Mouse (Mus musculus): ENCODE measurements at regions not wholly inside any gene's neighbourhood (a gene's known extent, or its start where the extent isn't known, plus 50 kb on each side); places are given as distances from the start of the nearest gene placed in this dataset.

DNA sequence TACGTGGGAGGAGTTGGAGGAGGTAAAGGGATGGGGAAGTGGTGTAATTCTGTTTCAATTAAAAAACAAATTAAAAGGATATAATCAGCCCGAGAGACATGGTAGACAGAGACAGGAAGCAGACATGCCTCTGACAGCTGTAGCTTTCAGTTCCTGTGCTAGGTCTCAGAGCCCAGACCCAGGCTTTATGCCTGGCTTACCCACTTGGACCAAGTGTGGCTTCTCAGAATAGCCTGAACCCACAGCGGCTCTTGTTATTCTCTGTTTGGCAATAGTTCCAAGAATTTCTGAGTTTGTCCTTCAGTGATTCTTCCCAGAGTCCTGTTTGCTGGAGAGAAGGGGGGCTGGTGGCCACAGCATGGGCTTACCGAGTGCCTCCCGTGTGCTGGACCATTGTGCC is 182.4 kb downstream of the Pten start:
- Histone ChIP-seq H3K27me3 (replicated peaks; ENCODE audit: control insufficient read depth, insufficient read depth, low read length) (no peaks in the 10 kb centered on the region), H3K4me1 (ENCODE audit: control insufficient read depth, insufficient read depth, low read length) (no peaks in the 10 kb centered on the region), H3K27ac (ENCODE audit: insufficient read depth, low read depth, low read length) (no peak overlapping the region), H3K4me3 (ENCODE audit: insufficient read depth, low read depth, low read length) (no peak overlapping the region), H3K36me3 (ENCODE audit: control insufficient read depth, insufficient read depth, low read length) (no peaks in the 10 kb centered on the region)
- no peak for DNase-seq
- 81% methylated on average over 5 of the region's 5 CpGs for WGBS
- TF ChIP-seq POLR2A (IDR thresholded peaks at IDR 0.05; ENCODE audit: low read depth, low read length) (no peak), CTCF (conservative IDR thresholded peaks at IDR 0.05; ENCODE audit: insufficient read depth, insufficient read length, low read depth, low read length) (no peak)

DNA sequence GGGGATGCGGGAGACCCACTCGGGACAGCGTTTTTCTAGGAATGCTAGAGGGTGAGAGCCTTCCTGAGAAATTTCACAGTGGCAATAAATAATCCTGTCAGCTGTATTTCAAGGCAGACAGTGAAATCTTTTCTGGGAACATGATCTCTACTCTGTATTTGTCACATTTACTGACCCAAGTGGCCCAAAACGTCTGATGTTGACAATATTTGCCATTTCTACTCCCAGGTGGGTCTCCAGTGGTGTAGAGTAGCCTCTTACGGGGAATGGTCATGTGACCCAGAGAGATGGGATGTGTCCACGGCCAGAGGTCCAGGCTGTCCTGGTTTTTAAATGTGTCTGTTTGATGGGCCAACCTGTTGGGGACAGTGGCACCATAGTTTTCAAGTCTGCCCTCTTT is 183.5 kb downstream of the Pten start:
- TF ChIP-seq POLR2A (IDR thresholded peaks at IDR 0.05; ENCODE audit: low read depth, low read length) (no peak), CTCF (conservative IDR thresholded peaks at IDR 0.05; ENCODE audit: insufficient read depth, insufficient read length, low read depth, low read length) (no peak)
- Histone ChIP-seq H3K27me3 (replicated peaks; ENCODE audit: control insufficient read depth, insufficient read depth, low read length) (no peaks in the 10 kb centered on the region), H3K27ac (ENCODE audit: insufficient read depth, low read depth, low read length) (no peak overlapping the region), H3K4me1 (ENCODE audit: control insufficient read depth, insufficient read depth, low read length) (no peaks in the 10 kb centered on the region), H3K36me3 (ENCODE audit: control insufficient read depth, insufficient read depth, low read length) (no peaks in the 10 kb centered on the region), H3K4me3 (ENCODE audit: insufficient read depth, low read depth, low read length) (no peak overlapping the region)
- 53% methylated on average over 6 of the region's 6 CpGs for WGBS
- DNase-seq = no peak

DNA sequence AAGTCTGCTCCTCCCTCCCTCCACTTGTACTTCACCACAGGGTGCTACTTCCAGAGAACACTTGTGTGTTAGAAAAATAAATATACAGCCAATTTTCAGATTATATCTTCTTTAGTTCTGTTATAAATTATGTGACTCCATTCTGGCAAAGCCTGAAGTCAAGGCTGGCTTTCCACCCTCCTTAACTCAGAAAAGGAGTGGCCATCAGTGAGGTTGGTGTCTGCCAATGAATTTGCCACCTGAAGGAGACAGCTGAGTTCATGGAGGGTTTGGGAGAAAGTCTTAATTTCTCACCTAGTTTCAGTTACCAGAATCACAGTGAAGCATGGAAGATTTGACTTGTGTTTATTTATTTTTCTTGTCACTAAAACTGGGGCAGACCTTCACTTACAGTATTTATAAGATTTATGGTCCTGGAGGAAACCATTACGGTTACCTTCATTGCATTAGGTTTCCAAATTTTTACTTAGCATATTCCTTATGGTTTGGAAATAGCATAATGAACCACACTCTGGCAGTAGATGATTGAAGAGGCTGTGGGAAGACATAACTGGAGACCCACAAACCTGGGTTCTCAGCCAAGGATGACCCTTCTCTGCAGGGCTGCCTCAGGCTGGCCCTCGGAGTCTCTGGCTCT is 186.4 kb downstream of the Pten start:
- 75% methylated on average over 2 of the region's 2 CpGs for WGBS
- H3K4me1 ChIP-seq (ENCODE audit: control insufficient read depth, insufficient read depth, low read length) = no peaks in the 10 kb centered on the region
- H3K27me3 ChIP-seq (replicated peaks; ENCODE audit: control insufficient read depth, insufficient read depth, low read length) = no peaks in the 10 kb centered on the region
- H3K36me3 ChIP-seq (ENCODE audit: control insufficient read depth, insufficient read depth, low read length) = no peaks in the 10 kb centered on the region
- H3K27ac ChIP-seq (ENCODE audit: insufficient read depth, low read depth, low read length) = no peak overlapping the region
- no peak overlapping the region for H3K4me3 ChIP-seq (ENCODE audit: insufficient read depth, low read depth, low read length)
- no peak for DNase-seq
- no peak for TF ChIP-seq CTCF (conservative IDR thresholded peaks at IDR 0.05; ENCODE audit: insufficient read depth, insufficient read length, low read depth, low read length)
- TF ChIP-seq POLR2A (IDR thresholded peaks at IDR 0.05; ENCODE audit: low read depth, low read length) = no peak

DNA sequence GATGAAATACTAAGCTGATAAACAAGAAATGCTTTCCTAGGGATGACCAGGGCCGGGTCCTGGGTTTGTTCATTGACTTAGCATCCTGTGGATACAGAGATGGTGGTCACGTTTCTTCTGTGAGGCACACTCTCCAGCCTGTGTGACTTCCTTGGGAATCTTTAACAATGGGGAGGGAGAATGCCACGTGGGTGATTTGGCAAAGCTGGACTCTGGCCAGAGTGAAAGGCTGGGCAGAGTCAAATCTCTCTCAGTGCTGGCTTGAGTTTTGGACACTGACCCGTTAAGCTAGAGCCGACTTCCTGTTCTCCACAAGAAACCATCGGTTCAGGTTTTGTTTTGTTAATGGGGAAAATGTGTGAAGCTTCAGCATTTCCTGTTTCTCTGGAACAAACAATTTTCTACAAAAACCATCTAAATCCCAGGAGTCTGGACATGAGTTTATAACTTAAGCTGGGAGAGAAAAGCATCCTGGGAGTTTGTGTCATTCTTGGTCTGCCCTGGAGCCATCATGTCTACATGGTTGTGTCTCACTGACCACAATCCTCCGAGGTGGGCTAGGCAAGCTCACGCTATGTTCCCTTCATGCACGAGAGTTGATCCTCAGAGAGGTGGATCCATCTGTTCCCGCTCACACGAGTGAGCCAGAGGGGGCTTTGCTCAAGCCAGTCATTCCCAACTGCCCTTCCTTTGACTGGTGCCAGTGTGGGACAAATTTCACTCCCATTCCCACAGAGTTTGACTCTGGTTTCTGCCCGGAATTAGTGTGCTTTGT is 190.0 kb downstream of the Pten start:
- WGBS = 59% methylated on average over 12 of the region's 12 CpGs

DNA sequence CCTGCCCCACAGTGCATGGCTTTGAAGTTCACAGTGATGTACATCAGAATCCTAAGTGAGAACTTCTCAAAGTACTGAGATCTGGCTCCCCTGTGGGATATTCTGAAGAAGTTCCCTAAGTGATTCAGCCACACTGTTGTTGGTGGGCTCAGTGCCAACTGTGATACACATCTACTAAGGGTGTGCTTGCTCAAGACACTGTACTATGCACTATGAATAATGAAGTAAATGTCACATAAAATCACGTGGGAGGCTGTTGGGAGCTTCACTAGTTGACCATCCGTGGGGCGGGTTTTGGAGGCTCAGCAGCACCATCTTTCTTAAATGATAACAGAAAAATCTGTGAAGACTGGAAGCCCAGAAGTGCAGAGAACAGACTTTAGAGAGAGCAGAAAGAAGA is 193.0 kb downstream of the Pten start:
- 69% methylated on average over 3 of the region's 3 CpGs for whole genome bisulfite sequencing
- DNase-seq = no peak
- H3K27ac ChIP-seq (ENCODE audit: insufficient read depth, low read depth, low read length) = no peak overlapping the region
- H3K4me3 ChIP-seq (ENCODE audit: insufficient read depth, low read depth, low read length) = no peak overlapping the region
- H3K4me1 ChIP-seq (ENCODE audit: control insufficient read depth, insufficient read depth, low read length) = no peaks in the 10 kb centered on the region
- H3K27me3 ChIP-seq (replicated peaks; ENCODE audit: control insufficient read depth, insufficient read depth, low read length) = no peaks in the 10 kb centered on the region
- no peaks in the 10 kb centered on the region for H3K36me3 ChIP-seq (ENCODE audit: control insufficient read depth, insufficient read depth, low read length)
- no peak for TF ChIP-seq CTCF (conservative IDR thresholded peaks at IDR 0.05; ENCODE audit: insufficient read depth, insufficient read length, low read depth, low read length)
- no peak for TF ChIP-seq POLR2A (IDR thresholded peaks at IDR 0.05; ENCODE audit: low read depth, low read length)

More for the DNA sequence above, 190.0 kb downstream of the Pten start:
- TF ChIP-seq CTCF (conservative IDR thresholded peaks at IDR 0.05; ENCODE audit: insufficient read depth, insufficient read length, low read depth, low read length) = no peak
- TF ChIP-seq POLR2A (IDR thresholded peaks at IDR 0.05; ENCODE audit: low read depth, low read length) = no peak
- H3K27me3 ChIP-seq (replicated peaks; ENCODE audit: control insufficient read depth, insufficient read depth, low read length) = no peaks in the 10 kb centered on the region
- peak; percentile 75 for DNase-seq
- H3K4me3 ChIP-seq (ENCODE audit: insufficient read depth, low read depth, low read length) = no peak overlapping the region
- H3K4me1 ChIP-seq (ENCODE audit: control insufficient read depth, insufficient read depth, low read length) = no peaks in the 10 kb centered on the region
- no peak overlapping the region for H3K27ac ChIP-seq (ENCODE audit: insufficient read depth, low read depth, low read length)
- no peaks in the 10 kb centered on the region for H3K36me3 ChIP-seq (ENCODE audit: control insufficient read depth, insufficient read depth, low read length)

DNA sequence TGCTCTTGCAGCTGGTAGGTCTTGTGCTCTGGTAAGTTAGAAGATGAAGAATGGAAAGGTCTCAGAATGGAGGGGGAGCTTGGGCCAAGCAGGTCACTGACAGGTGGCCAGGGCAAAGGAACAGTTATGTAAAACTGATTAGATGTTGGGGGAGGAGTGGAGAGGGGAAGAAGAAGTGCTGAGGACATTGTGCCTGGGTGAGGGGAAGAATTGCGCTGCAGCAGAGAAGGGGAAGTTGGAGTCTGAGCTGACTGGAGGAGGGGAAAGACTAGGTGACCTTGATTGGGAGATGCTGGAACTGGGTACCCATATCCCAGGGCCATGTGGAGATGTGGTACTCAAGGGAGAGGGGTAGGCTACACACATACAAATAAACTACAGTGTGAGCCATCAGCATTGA is 193.5 kb downstream of the Pten start:
- H3K4me1 ChIP-seq (ENCODE audit: control insufficient read depth, insufficient read depth, low read length) = no peaks in the 10 kb centered on the region
- H3K36me3 ChIP-seq (ENCODE audit: control insufficient read depth, insufficient read depth, low read length) = no peaks in the 10 kb centered on the region
- H3K4me3 ChIP-seq (ENCODE audit: insufficient read depth, low read depth, low read length) = no peak overlapping the region
- no peaks in the 10 kb centered on the region for H3K27me3 ChIP-seq (replicated peaks; ENCODE audit: control insufficient read depth, insufficient read depth, low read length)
- TF ChIP-seq CTCF (conservative IDR thresholded peaks at IDR 0.05; ENCODE audit: insufficient read depth, insufficient read length, low read depth, low read length) = no peak
- TF ChIP-seq POLR2A (IDR thresholded peaks at IDR 0.05; ENCODE audit: low read depth, low read length) = no peak
- WGBS = 68% methylated on average over 1 of the region's 1 CpGs
- no peak for DNase-seq
- no peak overlapping the region for H3K27ac ChIP-seq (ENCODE audit: insufficient read depth, low read depth, low read length)

DNA sequence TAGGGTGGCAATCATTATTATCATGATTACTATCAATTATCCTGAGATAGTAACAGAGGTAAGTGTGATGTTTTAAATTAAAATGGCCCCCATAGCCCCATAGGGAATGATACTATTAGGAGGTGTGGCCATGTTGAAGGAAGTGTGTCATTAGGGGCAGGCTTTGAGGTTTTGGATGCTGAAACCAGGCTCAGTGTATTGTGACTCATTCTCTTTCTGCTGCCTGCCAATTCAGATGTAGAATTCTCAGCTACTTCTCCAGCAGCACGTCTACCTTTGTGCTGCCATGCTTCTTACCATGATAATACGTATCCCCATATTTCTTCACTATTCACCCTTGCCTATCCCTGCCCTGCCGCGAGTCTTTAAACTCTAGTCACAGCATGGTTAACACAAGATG is 195.1 kb downstream of the Pten start:
- no peak for DNase-seq
- TF ChIP-seq POLR2A (IDR thresholded peaks at IDR 0.05; ENCODE audit: low read depth, low read length) = no peak
- Histone ChIP-seq H3K36me3 (ENCODE audit: control insufficient read depth, insufficient read depth, low read length) (no peaks in the 10 kb centered on the region), H3K4me1 (ENCODE audit: control insufficient read depth, insufficient read depth, low read length) (no peaks in the 10 kb centered on the region; the same call in 1 of the 2 replicates), H3K27me3 (replicated peaks; ENCODE audit: control insufficient read depth, insufficient read depth, low read length) (no peaks in the 10 kb centered on the region), H3K4me3 (ENCODE audit: insufficient read depth, low read depth, low read length) (no peak overlapping the region), H3K27ac (ENCODE audit: insufficient read depth, low read depth, low read length) (no peak overlapping the region)
- WGBS = 94% methylated on average over 4 of the region's 4 CpGs
